15 mouse cellular contexts compared by ENCODE assay signal in the genomic region with DNA sequence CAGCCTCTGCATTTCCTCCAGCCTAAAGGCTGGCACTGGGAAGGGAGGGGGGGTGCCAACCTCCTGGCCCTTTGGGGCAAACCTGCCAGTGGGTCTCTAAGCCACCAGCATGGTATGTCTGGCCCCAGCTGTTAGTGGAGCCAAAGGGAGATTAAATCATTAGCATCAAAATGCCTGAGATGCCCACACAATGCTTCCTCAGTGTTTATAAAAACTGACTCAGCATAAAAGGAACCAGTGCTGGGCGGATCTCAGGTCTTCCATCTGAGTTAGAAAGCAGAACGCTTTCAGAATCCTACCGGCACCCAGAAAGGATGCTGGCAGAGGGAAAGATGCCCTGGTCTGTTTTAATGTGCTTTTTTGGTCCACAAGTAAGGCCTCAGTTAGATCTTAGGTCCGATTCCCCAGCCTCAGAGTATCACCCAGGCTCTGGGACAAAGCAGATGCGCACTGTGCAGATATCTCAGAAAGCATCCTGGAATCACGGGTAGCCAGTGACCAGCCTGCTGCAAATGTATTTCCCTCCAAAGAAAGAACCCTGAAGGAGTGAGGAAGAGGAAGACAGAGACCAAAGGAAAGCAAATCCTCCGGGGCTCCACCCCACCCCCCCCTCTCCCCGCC. TPM values are rescaled to one million over a fixed set of nuclear protein-coding genes. Genes with fewer than 3 reads are reported as not detected.
A peak's percentile ranks its signal among the peaks of the same experiment; 100 is the strongest.
DNase-seq lines count a peak whose midpoint lies in the region; ATAC-seq lines count a peak whose summit lies in the region.
"Had no signal": no experiment of that assay in that cellular context is flagged by ENCODE, and none has a peak within 500 bp of the region (broad histone marks: within the 10 kb centered on the region; RNA-seq: fewer than 3 reads in every experiment).

No protein-coding gene starts in this region.

- no peak for ATAC-seq in intestine, embryonic 14.5 days (replicated peaks; ENCODE audit: low FRiP score, low TSS enrichment, low read depth)
- ATAC-seq in intestine, embryonic 15.5 days, result no peak
- ATAC-seq in embryonic facial prominence, embryonic 11.5 days (replicated peaks; ENCODE audit: insufficient number of reproducible peaks, low FRiP score, low TSS enrichment, low read depth), result no peak
- peak; percentile 77 for ATAC-seq in hindbrain, embryonic 14.5 days (ENCODE audit: low FRiP score)
- peak; percentile 85 for ATAC-seq in midbrain, embryonic 15.5 days (replicated peaks)

- H3K9ac ChIP-seq in intestine, embryonic 14.5 days (ENCODE audit: low read length), result no peak overlapping the region
- no peak overlapping the region for H3K9ac ChIP-seq in intestine, embryonic 15.5 days
- no peak overlapping the region; the same call in 1 of the 2 replicates for H3K9ac ChIP-seq in embryonic facial prominence, embryonic 11.5 days (replicated peaks; ENCODE audit: low read length)
- H3K9ac ChIP-seq in hindbrain, embryonic 14.5 days, result peak overlapping the region; percentile 43; the same call in 1 of the 2 replicates
- no peak overlapping the region for H3K9ac ChIP-seq in midbrain, embryonic 15.5 days
- H3K9ac ChIP-seq: heart, embryonic 15.5 days; limb, embryonic 12.5 days had no signal

- no peak overlapping the region for H3K27ac ChIP-seq in intestine, embryonic 14.5 days (ENCODE audit: low read depth)
- no peak overlapping the region for H3K27ac ChIP-seq in intestine, embryonic 15.5 days
- H3K27ac ChIP-seq in embryonic facial prominence, embryonic 11.5 days (replicated peaks; ENCODE audit: low read depth, low read length), result no peak overlapping the region
- H3K27ac ChIP-seq in hindbrain, embryonic 14.5 days, result no peak overlapping the region
- no peak overlapping the region for H3K27ac ChIP-seq in midbrain, embryonic 15.5 days
- H3K27ac ChIP-seq: heart, embryonic 15.5 days; limb, embryonic 12.5 days had no signal

- no peaks in the 10 kb centered on the region for H3K27me3 ChIP-seq in intestine, embryonic 14.5 days (replicated peaks; ENCODE audit: control insufficient read depth, insufficient read depth, low read length)
- H3K27me3 ChIP-seq in intestine, embryonic 15.5 days (replicated peaks), result no peaks in the 10 kb centered on the region
- H3K27me3 ChIP-seq in embryonic facial prominence, embryonic 11.5 days (ENCODE audit: control insufficient read depth, insufficient read depth, low read length), result no peaks in the 10 kb centered on the region
- H3K27me3 ChIP-seq in hindbrain, embryonic 14.5 days (ENCODE audit: control insufficient read depth, insufficient read depth, low read length), result no peaks in the 10 kb centered on the region
- no peaks in the 10 kb centered on the region for H3K27me3 ChIP-seq in midbrain, embryonic 15.5 days (replicated peaks)
- H3K27me3 ChIP-seq: heart, embryonic 15.5 days; limb, embryonic 12.5 days; megakaryocyte, embryonic 14.5 days had no signal

- WGBS in intestine, embryonic 14.5 days, result 41% methylated on average over 8 of the region's 8 CpGs
- 48% methylated on average over 8 of the region's 8 CpGs for WGBS in intestine, embryonic 15.5 days
- WGBS in embryonic facial prominence, embryonic 11.5 days, result 25% methylated on average over 8 of the region's 8 CpGs
- WGBS in hindbrain, embryonic 14.5 days, result 16% methylated on average over 8 of the region's 8 CpGs
- 12% methylated on average over 8 of the region's 8 CpGs for WGBS in midbrain, embryonic 15.5 days

- H3K9me3 ChIP-seq in intestine, embryonic 14.5 days (ENCODE audit: control insufficient read depth, low read length), result no peaks in the 10 kb centered on the region
- H3K9me3 ChIP-seq in intestine, embryonic 15.5 days, result no peaks in the 10 kb centered on the region
- no peaks in the 10 kb centered on the region for H3K9me3 ChIP-seq in embryonic facial prominence, embryonic 11.5 days (replicated peaks; ENCODE audit: control insufficient read depth, low read length)
- H3K9me3 ChIP-seq in hindbrain, embryonic 14.5 days (ENCODE audit: control insufficient read depth, low read length), result no peaks in the 10 kb centered on the region
- no peaks in the 10 kb centered on the region for H3K9me3 ChIP-seq in midbrain, embryonic 15.5 days
- H3K9me3 ChIP-seq: heart, embryonic 15.5 days; limb, embryonic 12.5 days had no signal

- H3K4me2 ChIP-seq in intestine, embryonic 14.5 days (ENCODE audit: low read length), result no peak overlapping the region
- H3K4me2 ChIP-seq in intestine, embryonic 15.5 days (replicated peaks), result no peak overlapping the region
- H3K4me2 ChIP-seq in embryonic facial prominence, embryonic 11.5 days (ENCODE audit: low read depth, low read length), result no peak overlapping the region
- peak overlapping the region; percentile 11; the same call in 1 of the 2 replicates for H3K4me2 ChIP-seq in hindbrain, embryonic 14.5 days (replicated peaks)
- H3K4me2 ChIP-seq in midbrain, embryonic 15.5 days, result peak overlapping the region; percentile 9; the same call in 1 of the 2 replicates
- H3K4me2 ChIP-seq: heart, embryonic 15.5 days; limb, embryonic 12.5 days had no signal

- H3K4me1 ChIP-seq in intestine, embryonic 14.5 days (replicated peaks; ENCODE audit: control insufficient read depth, insufficient read depth, low read length), result peaks cover 6% of the 10 kb centered on the region
- H3K4me1 ChIP-seq in intestine, embryonic 15.5 days (replicated peaks), result peaks cover 12% of the 10 kb centered on the region
- no peaks in the 10 kb centered on the region for H3K4me1 ChIP-seq in embryonic facial prominence, embryonic 11.5 days (ENCODE audit: control insufficient read depth, insufficient read depth, low read length)
- peaks cover 13% of the 10 kb centered on the region for H3K4me1 ChIP-seq in hindbrain, embryonic 14.5 days (replicated peaks; ENCODE audit: control insufficient read depth, insufficient read depth, low read length)
- peaks cover 12% of the 10 kb centered on the region for H3K4me1 ChIP-seq in midbrain, embryonic 15.5 days

- peak; percentile 53 for DNase-seq in intestine, embryonic 14.5 days (ENCODE audit: low spot score)
- peak; percentile 38 for DNase-seq in embryonic facial prominence, embryonic 11.5 days (ENCODE audit: low spot score)
- DNase-seq in hindbrain, embryonic 14.5 days (ENCODE audit: low spot score), result peak; percentile 58
- DNase-seq in adipocyte (ENCODE audit: low spot score), result no peak
- DNase-seq in urinary bladder, postnatal 4 days (ENCODE audit: low spot score in 2 of 2), result no peak
- DNase-seq in layer of hippocampus, adult 18-20 months (ENCODE audit: low spot score in 2 of 2), result no peak
- DNase-seq: adrenal gland, adult 8-10 months; cerebellum, adult 18-20 months; kidney, postnatal 10 days; thymus, adult 18-20 months had no signal

- H3K36me3 ChIP-seq in intestine, embryonic 14.5 days (ENCODE audit: control insufficient read depth, insufficient read depth, low read length), result no peaks in the 10 kb centered on the region
- H3K36me3 ChIP-seq in intestine, embryonic 15.5 days, result no peaks in the 10 kb centered on the region
- H3K36me3 ChIP-seq in embryonic facial prominence, embryonic 11.5 days (replicated peaks; ENCODE audit: control insufficient read depth, insufficient read depth, low read depth, low read length), result no peaks in the 10 kb centered on the region
- H3K36me3 ChIP-seq in hindbrain, embryonic 14.5 days (replicated peaks; ENCODE audit: control insufficient read depth, insufficient read depth), result no peaks in the 10 kb centered on the region
- H3K36me3 ChIP-seq in midbrain, embryonic 15.5 days (replicated peaks), result no peaks in the 10 kb centered on the region
- H3K36me3 ChIP-seq: heart, embryonic 15.5 days; limb, embryonic 12.5 days had no signal

- no peak overlapping the region for H3K4me3 ChIP-seq in intestine, embryonic 14.5 days (ENCODE audit: low read depth, low read length)
- no peak overlapping the region for H3K4me3 ChIP-seq in intestine, embryonic 15.5 days (replicated peaks)
- H3K4me3 ChIP-seq in embryonic facial prominence, embryonic 11.5 days (ENCODE audit: low read depth, low read length), result no peak overlapping the region
- H3K4me3 ChIP-seq in hindbrain, embryonic 14.5 days (replicated peaks; ENCODE audit: low read length), result no peak overlapping the region
- no peak overlapping the region for H3K4me3 ChIP-seq in midbrain, embryonic 15.5 days
- H3K4me3 ChIP-seq: heart, embryonic 15.5 days; limb, embryonic 12.5 days had no signal

RNA-seq across cellular contexts. Expression of a gene that starts 53.3 kb away (rescaled TPM):
- polyA plus RNA-seq in intestine, embryonic 14.5 days (2014; fragmentation: Nextera tagmentation; extraction: Ambion mirVana), result 1.1 and 1.7 TPM in 2 replicates
- 1.3 and 2.1 TPM in 2 replicates for polyA plus RNA-seq in intestine, embryonic 15.5 days (2015; fragmentation: Nextera tagmentation; extraction: Ambion mirVana)
- polyA plus RNA-seq in embryonic facial prominence, embryonic 11.5 days (2014; fragmentation: Nextera tagmentation; extraction: Ambion mirVana), result 2.4 and 4.3 TPM in 2 replicates
- 12.4 and 12.7 TPM in 2 replicates for polyA plus RNA-seq in hindbrain, embryonic 14.5 days (2014; fragmentation: Nextera tagmentation; extraction: Ambion mirVana)
- polyA plus RNA-seq in midbrain, embryonic 15.5 days (2015; fragmentation: Nextera tagmentation; extraction: Ambion mirVana), result 11.3 and 11.9 TPM in 2 replicates
- 10 to 100 TPM; 10.4 to 10.6 TPM for total RNA-seq in layer of hippocampus, adult 18-20 months (2021)

Comparison
In these comparisons a context has a peak if more than half of its experiments do, and no peak if none do; other contexts are left out.
1. ATAC-seq: peak in hindbrain, embryonic 14.5 days (single experiment) and midbrain, embryonic 15.5 days (single experiment); none in intestine, embryonic 14.5 days (single experiment), intestine, embryonic 15.5 days (single experiment) and embryonic facial prominence, embryonic 11.5 days (single experiment).
2. DNase-seq: peak in intestine, embryonic 14.5 days (single experiment), embryonic facial prominence, embryonic 11.5 days (single experiment) and hindbrain, embryonic 14.5 days (single experiment); none in adipocyte (single experiment), urinary bladder, postnatal 4 days (0 of 2) and layer of hippocampus, adult 18-20 months (0 of 2).
3. H3K4me2 ChIP-seq: peak in hindbrain, embryonic 14.5 days (single experiment) and midbrain, embryonic 15.5 days (single experiment); none in intestine, embryonic 14.5 days (single experiment), intestine, embryonic 15.5 days (single experiment) and embryonic facial prominence, embryonic 11.5 days (single experiment).